Mouse (Mus musculus) G1E (cell line): ENCODE measurements at regions not wholly inside any gene's neighbourhood (a gene's known extent, or its start where the extent isn't known, plus 50 kb on each side); places are given as distances from the start of the nearest gene placed in this dataset.
"Not testable (repeated sequence)": the region's sequence is repeated elsewhere in the genome, so short reads cannot be mapped to it uniquely, and the experiment has no call there.

Experiments used
- ATAC-seq: 2 replicates; pipeline ENCODE4 v1.8.0; 2016; ENCODE audit warnings: mild to moderate bottlenecking; ENCODE audit not compliant: insufficient number of reproducible peaks, poor library complexity, low FRiP score, severe bottlenecking; ENCODE audit errors: extremely low read depth
- DNase-seq: peaks from one replicate; pipeline ENCODE4 v3.0.0; 2012; ENCODE audit warnings: low spot score
- H3K27me3 ChIP-seq: 2 replicates; pipeline ENCODE4 v1.6.1; 2012; ENCODE audit warnings: mild to moderate bottlenecking, low read length, inconsistent platforms; ENCODE audit not compliant: insufficient read depth
- H3K36me3 ChIP-seq: replicated peaks from 2 replicates; pipeline ENCODE3; 2012; ENCODE audit warnings: mild to moderate bottlenecking, inconsistent platforms
- H3K4me1 ChIP-seq: 2 replicates; pipeline ENCODE4 v1.6.1; 2012; ENCODE audit warnings: low read depth, low read length, inconsistent platforms, mixed read lengths; ENCODE audit not compliant: insufficient read depth
- H3K4me3 ChIP-seq: 2 replicates; pipeline ENCODE4 v1.5.1; 2012; ENCODE audit warnings: low read depth, mild to moderate bottlenecking, inconsistent platforms, low read length, moderate library complexity, mixed read lengths
- H3K9me3 ChIP-seq: replicated peaks from 2 replicates; pipeline ENCODE4 v1.6.1; 2012; ENCODE audit warnings: inconsistent platforms
- CTCF ChIP-seq: IDR thresholded peaks from 2 replicates; pipeline ENCODE4 v1.5.1; 2012; ENCODE audit warnings: low read depth, low read length, inconsistent platforms, mixed read lengths
- GATA1 ChIP-seq: IDR thresholded peaks from 2 replicates; pipeline ENCODE4 v1.6.1; 2012; ENCODE audit warnings: borderline replicate concordance, low read length, inconsistent platforms, mixed read lengths
- GATA2 ChIP-seq: IDR thresholded peaks from 2 replicates; pipeline ENCODE4 v1.6.1; 2012; ENCODE audit warnings: low read depth, low read length, inconsistent platforms, borderline replicate concordance
- POLR2AphosphoS5 ChIP-seq: IDR thresholded peaks from 2 replicates; pipeline ENCODE4 v1.6.1; 2012; ENCODE audit warnings: low read depth, low read length, inconsistent platforms; ENCODE audit not compliant: insufficient replicate concordance
- TAL1 ChIP-seq: conservative IDR thresholded peaks from 2 replicates; pipeline ENCODE4 v1.6.1; 2012; ENCODE audit warnings: low read depth, low read length, inconsistent platforms, mixed read lengths

DNA sequence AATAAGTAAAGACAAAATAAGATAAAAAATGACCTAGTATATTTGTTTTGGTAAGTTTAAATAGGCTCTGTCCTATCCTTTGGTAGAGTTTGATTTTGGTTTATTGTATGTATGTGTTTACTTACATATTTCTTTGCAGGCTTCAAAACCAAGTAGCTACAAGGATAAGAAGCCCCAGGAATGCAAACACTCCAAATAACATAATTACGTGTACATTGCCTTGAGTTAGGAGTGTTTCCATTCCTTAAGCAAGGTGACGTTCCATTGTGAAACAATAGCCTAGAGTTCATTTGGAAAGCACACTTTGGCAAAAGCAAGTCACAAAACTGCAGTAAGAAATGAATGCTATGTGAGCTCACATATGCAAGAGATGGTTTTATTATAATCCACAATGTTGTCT, 404.2 kb downstream of the 1190002N15Rik start:
- TF ChIP-seq GATA1: no peak
- no peak for TF ChIP-seq TAL1
- TF ChIP-seq POLR2AphosphoS5: no peak
- no peak for TF ChIP-seq GATA2
- TF ChIP-seq CTCF: no peak
- no peaks in the 10 kb centered on the region for H3K36me3 ChIP-seq
- H3K4me3 ChIP-seq: no peak overlapping the region
- DNase-seq: no peak
- H3K4me1 ChIP-seq: no peaks in the 10 kb centered on the region
- H3K9me3 ChIP-seq: peaks cover 3% of the 10 kb centered on the region; the same call in 1 of the 2 replicates
- no peaks in the 10 kb centered on the region for H3K27me3 ChIP-seq
- ATAC-seq: no peak

DNA sequence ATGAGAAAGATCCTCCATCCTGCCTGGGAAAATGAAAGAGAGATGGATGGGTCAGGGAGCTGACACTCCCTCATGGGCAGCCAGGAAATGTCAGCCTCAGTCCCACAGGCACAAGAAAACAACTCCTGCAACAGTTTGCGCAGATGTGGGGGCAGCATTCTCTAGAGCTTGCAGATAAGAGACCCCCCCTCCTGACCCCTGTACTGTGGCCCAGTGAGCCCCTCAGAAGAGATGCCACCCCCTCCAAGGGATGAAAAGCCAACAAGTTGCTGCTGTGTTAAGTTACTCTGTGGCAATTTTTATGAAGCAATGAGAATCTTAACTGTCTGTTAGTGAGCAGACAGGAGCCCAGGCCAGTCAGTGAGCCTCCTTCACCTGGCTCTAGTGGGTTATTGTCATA, 406.5 kb downstream of the 1190002N15Rik start:
- Histone ChIP-seq H3K27me3 (no peaks in the 10 kb centered on the region), H3K4me3 (no peak overlapping the region), H3K36me3 (no peaks in the 10 kb centered on the region), H3K9me3 (peaks cover 8% of the 10 kb centered on the region), H3K4me1 (no peaks in the 10 kb centered on the region)
- ATAC-seq (no peak), DNase-seq (no peak)
- TF ChIP-seq POLR2AphosphoS5 (no peak), TAL1 (no peak), GATA1 (no peak), GATA2 (no peak), CTCF (no peak)

DNA sequence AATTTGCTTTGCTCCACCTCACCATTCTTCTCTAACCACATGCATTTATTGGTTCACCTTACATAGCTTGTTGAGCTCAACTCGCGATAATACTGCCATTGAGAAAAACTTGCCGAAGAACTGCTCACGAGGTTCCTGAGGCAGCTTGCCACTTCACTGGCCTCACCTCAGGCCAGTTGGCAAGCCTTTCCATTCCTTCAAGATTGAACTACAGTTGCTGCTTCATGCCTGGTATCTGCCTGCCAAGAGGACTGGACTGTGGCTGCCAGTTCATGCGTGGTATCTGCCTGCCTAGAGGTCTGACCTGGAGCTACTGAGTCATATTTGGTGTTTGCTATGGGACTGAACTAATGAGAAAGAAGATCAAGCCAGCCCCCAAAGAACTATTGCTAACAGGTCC, 420.9 kb downstream of the 1190002N15Rik start:
- no peak for ATAC-seq
- H3K36me3 ChIP-seq: no peaks in the 10 kb centered on the region
- no peaks in the 10 kb centered on the region for H3K27me3 ChIP-seq
- DNase-seq: no peak
- H3K4me1 ChIP-seq: no peaks in the 10 kb centered on the region
- H3K9me3 ChIP-seq: peaks cover 3% of the 10 kb centered on the region; the same call in 1 of the 2 replicates
- no peak for TF ChIP-seq GATA1
- no peak for TF ChIP-seq POLR2AphosphoS5
- no peak for TF ChIP-seq CTCF
- no peak for TF ChIP-seq TAL1
- no peak for TF ChIP-seq GATA2
- no peak overlapping the region for H3K4me3 ChIP-seq

DNA sequence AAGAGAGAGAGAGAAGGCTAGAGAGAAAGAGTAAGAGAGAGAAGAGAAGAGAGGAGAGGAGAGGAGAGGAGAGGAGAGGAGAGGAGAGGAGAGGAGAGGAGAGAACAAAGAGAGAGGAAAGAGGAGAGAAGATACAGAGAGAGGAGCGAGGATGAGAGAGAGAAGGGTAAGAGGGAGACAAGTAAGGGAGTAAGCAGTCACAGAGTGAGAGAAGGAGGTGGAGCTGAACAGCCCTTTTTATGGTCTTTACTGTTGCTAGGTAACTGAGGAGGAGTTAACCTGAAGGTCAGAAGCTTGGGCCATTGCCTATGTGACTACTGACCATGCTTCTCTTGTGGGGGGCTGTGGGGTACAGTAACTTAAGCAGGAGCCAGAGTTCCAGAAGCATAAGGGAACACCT, 430.2 kb downstream of the 1190002N15Rik start:
- H3K9me3 ChIP-seq, H3K4me1 ChIP-seq, ATAC-seq, DNase-seq, H3K36me3 ChIP-seq, H3K27me3 ChIP-seq, H3K4me3 ChIP-seq: not testable (repeated sequence)

DNA sequence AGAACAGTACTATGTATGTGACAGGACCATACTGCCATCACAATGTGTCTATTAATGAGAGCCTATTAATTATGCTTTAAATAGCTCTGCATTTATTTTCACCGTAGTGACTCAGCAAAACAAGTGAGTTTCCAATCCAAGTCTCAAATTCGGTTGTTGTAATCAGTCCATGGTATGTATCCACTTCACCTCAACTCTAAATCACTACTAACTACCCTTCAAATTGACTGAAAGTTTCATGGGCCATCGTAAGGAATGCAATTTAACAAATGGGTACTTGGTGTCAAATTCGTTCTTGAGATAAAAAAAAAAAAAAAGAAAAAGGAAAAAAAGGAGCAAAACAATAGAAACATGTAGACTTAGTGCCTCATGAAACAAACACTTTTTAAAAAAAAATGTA, 433.2 kb downstream of the 1190002N15Rik start:
- DNase-seq (no peak), ATAC-seq (no peak)
- no peaks in the 10 kb centered on the region for H3K4me1 ChIP-seq
- H3K9me3 ChIP-seq: peaks cover 10% of the 10 kb centered on the region
- no peak overlapping the region for H3K4me3 ChIP-seq
- no peaks in the 10 kb centered on the region for H3K27me3 ChIP-seq
- TF ChIP-seq CTCF (no peak), TAL1 (no peak), POLR2AphosphoS5 (no peak), GATA1 (no peak), GATA2 (no peak)
- no peaks in the 10 kb centered on the region for H3K36me3 ChIP-seq

DNA sequence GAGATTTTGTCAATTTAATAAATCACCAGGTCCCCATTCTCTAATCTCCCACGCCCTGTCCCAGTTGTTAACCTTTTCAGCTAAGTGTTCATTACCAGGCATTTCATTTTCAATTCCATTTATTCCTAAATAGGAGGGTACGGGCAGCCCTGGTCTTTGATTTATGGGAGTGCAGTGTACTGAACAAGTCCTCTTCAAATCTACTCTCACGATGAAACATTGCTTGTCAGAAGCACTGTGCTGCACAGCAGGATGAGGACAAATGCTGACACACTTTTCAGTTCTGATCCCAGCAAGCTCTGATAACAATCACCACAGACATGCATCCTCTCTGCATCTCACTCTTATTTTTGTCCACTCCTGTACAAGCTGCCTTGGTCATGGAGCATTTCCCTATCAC, 435.9 kb downstream of the 1190002N15Rik start:
- peaks cover 11% of the 10 kb centered on the region for H3K9me3 ChIP-seq
- H3K4me1 ChIP-seq: no peaks in the 10 kb centered on the region
- no peak overlapping the region for H3K4me3 ChIP-seq
- TF ChIP-seq GATA2: no peak
- TF ChIP-seq GATA1: no peak
- no peak for TF ChIP-seq TAL1
- TF ChIP-seq POLR2AphosphoS5: no peak
- no peak for TF ChIP-seq CTCF
- ATAC-seq (no peak), DNase-seq (no peak)
- no peaks in the 10 kb centered on the region for H3K27me3 ChIP-seq
- no peaks in the 10 kb centered on the region for H3K36me3 ChIP-seq

DNA sequence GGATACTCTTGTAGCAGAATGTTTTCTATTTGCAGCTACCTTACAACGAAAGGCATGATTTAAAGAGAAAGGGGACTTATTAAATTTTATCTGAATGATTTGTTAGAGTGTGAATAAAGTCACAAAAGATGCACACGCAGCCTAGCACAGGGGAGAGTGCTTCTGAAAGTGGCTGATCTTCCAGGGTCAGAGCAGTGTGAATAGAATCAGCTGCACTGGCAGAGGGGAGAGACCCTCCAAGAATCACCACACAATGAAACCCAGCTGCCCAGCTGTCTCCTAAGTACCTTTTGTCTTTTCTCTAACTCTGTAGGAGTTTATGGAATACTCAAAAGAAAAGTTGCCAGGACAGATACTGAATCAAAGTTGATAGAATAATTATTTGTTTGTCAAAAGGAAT, 443.1 kb downstream of the 1190002N15Rik start:
- Histone ChIP-seq H3K4me1 (no peaks in the 10 kb centered on the region), H3K4me3 (no peak overlapping the region), H3K27me3 (no peaks in the 10 kb centered on the region), H3K36me3 (no peaks in the 10 kb centered on the region), H3K9me3 (0 out of 2 replicates have a peak, but pooled peaks cover 4% of the 10 kb centered on the region)
- TF ChIP-seq GATA2 (no peak), CTCF (no peak), TAL1 (no peak), POLR2AphosphoS5 (no peak), GATA1 (no peak)
- ATAC-seq: no peak
- DNase-seq: no peak
